Mouse (Mus musculus) stomach, postnatal 0 days (tissue): ENCODE results near the gene Mapkapk5. TPM values are rescaled to one million over a fixed set of nuclear protein-coding genes. Genes with fewer than 3 reads are reported as not detected.

Experiments
- ATAC-seq: fragments of 200-750 bp; cut with Nextera tagmentation; 2 replicates; pipeline ENCODE4 v1.8.0; 2017; ENCODE audit not compliant: low FRiP score, low TSS enrichment
- DNase-seq: peaks from one replicate; pipeline ENCODE4 v3.0.0-alpha.2; 2016; ENCODE audit warnings: low spot score
- H3K27ac ChIP-seq: fragments of 300-500 bp; sonication (generic); replicated peaks from 2 replicates; pipeline ENCODE4 v1.5.1; 2014; ENCODE audit warnings: mild to moderate bottlenecking, control low read depth
- H3K27me3 ChIP-seq: fragments of 300-500 bp; sonication (generic); 2 replicates; pipeline ENCODE4 v1.6.1; 2014; ENCODE audit warnings: low read length; ENCODE audit not compliant: control insufficient read depth, insufficient read depth
- H3K36me3 ChIP-seq: fragments of 300-500 bp; sonication (generic); 2 replicates; pipeline ENCODE4 v1.6.1; 2014; ENCODE audit warnings: low read length, mixed read lengths; ENCODE audit not compliant: control insufficient read depth, insufficient read depth
- H3K4me1 ChIP-seq: fragments of 300-500 bp; sonication (generic); replicated peaks from 2 replicates; pipeline ENCODE4 v1.6.1; 2014; ENCODE audit warnings: antibody characterized with exemption; ENCODE audit not compliant: control insufficient read depth, insufficient read depth
- H3K4me2 ChIP-seq: fragments of 300-500 bp; sonication (generic); replicated peaks from 2 replicates; pipeline ENCODE4 v1.6.1; 2014; ENCODE audit warnings: low read depth, mild to moderate bottlenecking, control low read depth, moderate library complexity
- H3K4me3 ChIP-seq: fragments of 300-500 bp; sonication (generic); 2 replicates; pipeline ENCODE4 v1.5.1; 2014; ENCODE audit warnings: low read depth, low read length, control low read depth
- H3K9ac ChIP-seq: fragments of 300-500 bp; sonication (generic); 2 replicates; pipeline ENCODE4 v1.6.1; 2014; ENCODE audit warnings: mild to moderate bottlenecking, low read length, control low read depth, mixed read lengths
- H3K9me3 ChIP-seq: fragments of 300-500 bp; sonication (generic); 2 replicates; pipeline ENCODE4 v1.6.1; 2016; ENCODE audit warnings: low read length; ENCODE audit not compliant: control insufficient read depth
- CTCF ChIP-seq: IDR thresholded peaks from 2 replicates; pipeline ENCODE4 v1.5.1; 2016; ENCODE audit warnings: antibody characterized with exemption, low read depth, mild to moderate bottlenecking, moderate library complexity
- EP300 ChIP-seq: optimal IDR thresholded peaks from 2 replicates; pipeline ENCODE3; 2016; ENCODE audit warnings: antibody characterized with exemption
- WGBS: fragments of 180-500 bp; shearing (Covaris S2); extraction: QIAGEN DNeasy Blood & Tissue Kit; methylation state at CpG from one replicate; pipeline ENCODE4 v1.1.7; 2014; 5-methylcytosine and 5-hydroxymethylcytosine counted together
- polyA plus RNA-seq: library from polyadenylated mRNA; unstranded; fragments of >200 nt; fragmentation: Nextera tagmentation; extraction: Ambion mirVana; gene quantifications from 2 replicates; pipeline ENCODE4 v1.2.1, GENCODE M21; 2015

The Mapkapk5 gene
- polyA plus RNA-seq, 1 experiment from 2014 or later = 25.0 TPM

DNA sequence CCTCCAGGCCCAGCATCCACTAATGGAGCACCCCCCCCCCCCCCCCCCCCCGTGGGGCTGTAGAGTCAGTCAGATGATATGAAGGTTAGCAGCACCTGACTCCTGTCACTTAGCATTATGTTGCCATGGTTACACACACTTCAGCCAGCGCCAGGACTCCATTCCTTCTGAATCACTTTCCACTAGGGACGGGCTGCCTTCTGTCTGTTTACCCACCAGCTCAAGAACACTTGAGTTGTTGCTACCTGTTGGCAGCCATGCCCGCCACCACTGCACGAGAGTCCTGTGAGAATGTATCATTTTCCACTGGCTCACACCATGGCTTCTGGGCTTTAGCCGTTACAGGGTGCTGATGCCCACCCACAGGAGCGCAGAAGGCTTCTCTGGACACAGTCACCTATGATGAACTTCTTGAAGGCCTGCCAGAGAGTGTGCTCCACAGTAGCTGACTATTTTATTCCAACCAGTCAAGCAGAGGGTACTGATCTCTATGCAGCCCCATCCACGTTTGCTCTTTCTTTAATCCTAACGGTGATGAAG, 24.2 kb upstream of the Mapkapk5 start:
- whole genome bisulfite sequencing = 67% methylated on average over 9 of the region's 9 CpGs
- no peak for DNase-seq
- ATAC-seq = no peak
- Histone ChIP-seq H3K9ac (no peak overlapping the region), H3K4me1 (no peaks in the 10 kb centered on the region), H3K4me3 (no peak overlapping the region), H3K9me3 (no peaks in the 10 kb centered on the region), H3K27me3 (no peaks in the 10 kb centered on the region), H3K36me3 (peaks cover 4% of the 10 kb centered on the region), H3K4me2 (no peak overlapping the region), H3K27ac (no peak overlapping the region)
- TF ChIP-seq CTCF (no peak), EP300 (no peak)

DNA sequence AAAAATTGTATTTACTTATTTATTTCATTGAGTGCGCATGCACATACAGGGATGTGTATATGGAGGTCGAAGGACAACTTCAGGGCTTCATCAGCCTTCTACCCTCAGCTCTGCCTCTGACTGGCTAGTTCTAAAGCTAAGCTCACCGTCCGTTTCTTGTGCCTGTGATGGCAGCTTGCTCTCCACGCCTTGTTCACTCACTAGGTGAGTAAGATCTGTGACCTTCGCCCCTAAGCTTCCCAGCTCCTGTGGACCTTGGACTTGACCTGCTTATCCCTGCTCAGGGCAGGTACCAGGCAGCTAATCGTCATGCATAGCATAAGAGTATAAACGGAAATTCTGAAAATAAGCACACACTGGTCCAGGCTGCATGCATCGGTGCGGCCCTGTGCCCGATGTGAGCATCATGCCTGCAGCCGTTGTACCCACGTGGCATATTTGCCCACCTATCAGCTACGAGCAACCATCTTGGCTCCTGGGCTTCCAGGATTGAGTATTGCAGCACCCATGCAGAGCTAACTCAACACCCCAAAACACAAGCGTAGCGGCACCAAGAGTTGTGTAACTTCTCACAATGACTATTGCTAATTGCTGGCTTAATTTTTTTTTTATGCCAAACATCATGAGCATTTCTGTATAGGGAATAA, 20.5 kb upstream of the Mapkapk5 start:
- Histone ChIP-seq H3K4me3 (no peak overlapping the region), H3K27ac (no peak overlapping the region), H3K27me3 (no peaks in the 10 kb centered on the region), H3K9ac (no peak overlapping the region), H3K9me3 (no peaks in the 10 kb centered on the region), H3K4me2 (no peak overlapping the region), H3K4me1 (no peaks in the 10 kb centered on the region), H3K36me3 (peaks cover 4% of the 10 kb centered on the region)
- TF ChIP-seq CTCF (no peak), EP300 (no peak)
- ATAC-seq (peak; percentile 87), DNase-seq (peak; percentile 70)
- WGBS = 78% methylated on average over 16 of the region's 16 CpGs

DNA sequence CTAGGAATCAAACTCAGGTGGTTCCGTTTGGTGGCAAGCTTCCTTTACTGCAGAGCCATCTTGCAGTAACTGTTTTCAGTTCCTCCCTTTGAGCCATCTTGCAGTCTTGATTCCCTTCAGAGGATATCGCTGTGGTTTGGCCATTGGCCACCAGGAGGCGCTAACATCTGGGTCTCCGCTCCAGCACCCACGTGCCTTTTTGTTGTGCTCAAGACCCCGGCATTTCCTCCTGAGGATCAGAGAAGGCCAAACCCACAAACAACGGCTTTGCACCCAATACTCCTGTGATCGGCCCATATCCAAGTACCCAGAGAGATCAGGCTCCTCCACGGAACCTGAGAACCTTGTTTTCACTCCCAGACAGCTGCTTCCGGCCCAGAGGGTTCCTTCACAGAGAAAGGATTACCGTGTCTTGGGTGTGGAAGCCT, 18.8 kb upstream of the Mapkapk5 start:
- Histone ChIP-seq H3K4me3 (no peak overlapping the region; the same call in 1 of the 2 replicates), H3K36me3 (no peaks in the 10 kb centered on the region), H3K9me3 (no peaks in the 10 kb centered on the region), H3K4me1 (no peaks in the 10 kb centered on the region), H3K9ac (no peak overlapping the region), H3K27me3 (no peaks in the 10 kb centered on the region), H3K27ac (0 out of 2 replicates have a peak overlapping the region, but pooled peaks have one; percentile 35), H3K4me2 (peak overlapping the region; percentile 44)
- no peak for TF ChIP-seq EP300
- TF ChIP-seq CTCF = peak; percentile 93
- DNase-seq (peak; percentile 85), ATAC-seq (peak; percentile 38; the same call in 1 of the 2 replicates)
- WGBS = 7% methylated on average over 11 of the region's 11 CpGs

DNA sequence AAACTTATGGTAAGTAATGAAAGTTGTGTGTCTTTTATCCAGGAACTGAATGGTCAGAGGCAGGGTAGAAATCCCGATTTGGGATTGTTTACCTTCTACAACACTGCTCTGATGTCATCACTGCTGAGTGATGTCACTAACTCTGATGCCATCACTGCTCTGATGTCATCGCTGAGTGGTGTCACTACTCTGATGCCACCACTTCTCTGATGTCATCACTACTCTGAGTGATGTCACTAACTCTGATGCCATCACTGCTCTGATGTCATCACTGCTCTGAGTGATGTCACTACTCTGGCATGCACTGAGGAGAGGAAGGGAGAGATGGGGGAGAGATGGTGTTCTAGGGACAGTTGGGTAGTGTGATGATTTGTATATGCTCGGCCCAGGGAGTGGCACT, 16.7 kb upstream of the Mapkapk5 start:
- DNase-seq (no peak), ATAC-seq (no peak)
- WGBS = 78% methylated on average over 3 of the region's 3 CpGs
- Histone ChIP-seq H3K9ac (no peak overlapping the region), H3K4me3 (no peak overlapping the region), H3K27ac (no peak overlapping the region), H3K9me3 (no peaks in the 10 kb centered on the region), H3K4me1 (no peaks in the 10 kb centered on the region), H3K27me3 (no peaks in the 10 kb centered on the region), H3K36me3 (no peaks in the 10 kb centered on the region), H3K4me2 (no peak overlapping the region)
- TF ChIP-seq EP300 (no peak), CTCF (no peak)

DNA sequence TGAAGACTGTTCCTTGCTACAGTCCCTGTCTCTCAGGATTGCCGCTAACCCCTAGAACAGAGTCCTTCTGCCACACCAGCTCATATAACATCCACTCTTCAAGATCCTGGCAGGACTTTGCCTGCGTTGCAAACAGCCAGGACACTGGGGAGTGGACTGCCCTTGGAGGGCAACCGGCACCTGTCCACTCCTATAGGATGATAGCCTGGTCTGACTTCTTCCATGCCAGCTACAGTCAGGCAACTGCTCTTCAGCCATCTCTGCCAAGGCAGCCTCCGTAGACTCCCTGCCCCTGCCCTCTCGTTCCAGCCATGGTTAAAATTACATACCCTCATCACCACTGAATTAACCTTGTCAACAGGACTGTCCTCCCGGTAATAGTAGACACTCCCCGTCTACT, 3.5 kb upstream of the Mapkapk5 start:
- H3K27ac ChIP-seq = no peak overlapping the region
- 0 out of 2 replicates have a peak, but pooled peaks cover 2% of the 10 kb centered on the region for H3K4me1 ChIP-seq
- no peak overlapping the region for H3K9ac ChIP-seq
- H3K27me3 ChIP-seq = no peaks in the 10 kb centered on the region
- ATAC-seq (no peak), DNase-seq (no peak)
- no peak for TF ChIP-seq EP300
- no peak for TF ChIP-seq CTCF
- 85% methylated on average over 7 of the region's 7 CpGs for WGBS
- H3K36me3 ChIP-seq = no peaks in the 10 kb centered on the region
- H3K9me3 ChIP-seq = no peaks in the 10 kb centered on the region
- no peak overlapping the region for H3K4me2 ChIP-seq
- H3K4me3 ChIP-seq = no peak overlapping the region

DNA sequence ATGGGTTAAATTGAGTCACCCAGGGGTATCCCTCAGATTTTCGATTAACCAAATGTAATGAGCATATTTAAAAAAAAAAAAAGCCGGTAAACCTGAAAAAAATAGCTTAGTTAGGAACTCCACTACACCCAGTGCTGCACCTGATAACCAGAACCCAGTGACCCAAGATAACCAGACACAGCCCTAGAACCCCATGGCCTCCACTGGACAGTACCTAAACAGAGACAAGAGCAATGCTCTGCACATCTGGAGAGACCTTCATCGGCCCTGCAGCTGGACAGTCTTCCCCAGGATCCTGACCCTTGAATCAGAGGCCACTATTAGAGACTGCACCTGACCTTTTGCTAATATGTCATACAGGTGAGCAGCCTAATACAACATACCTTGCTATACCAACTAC, 1.4 kb upstream of the Mapkapk5 start:
- Histone ChIP-seq H3K4me1 (0 out of 2 replicates have a peak, but pooled peaks cover 2% of the 10 kb centered on the region), H3K27me3 (no peaks in the 10 kb centered on the region), H3K4me2 (no peak overlapping the region), H3K9me3 (no peaks in the 10 kb centered on the region), H3K36me3 (no peaks in the 10 kb centered on the region), H3K4me3 (no peak overlapping the region), H3K27ac (no peak overlapping the region), H3K9ac (no peak overlapping the region)
- no peak for ATAC-seq
- 92% methylated on average over 3 of the region's 3 CpGs for WGBS
- no peak for DNase-seq
- TF ChIP-seq CTCF = no peak
- TF ChIP-seq EP300 = no peak
